Mouse (Mus musculus): ENCODE measurements at regions not wholly inside any gene's neighbourhood (a gene's known extent, or its start where the extent isn't known, plus 50 kb on each side); places are given as distances from the start of the nearest gene placed in this dataset.

DNA sequence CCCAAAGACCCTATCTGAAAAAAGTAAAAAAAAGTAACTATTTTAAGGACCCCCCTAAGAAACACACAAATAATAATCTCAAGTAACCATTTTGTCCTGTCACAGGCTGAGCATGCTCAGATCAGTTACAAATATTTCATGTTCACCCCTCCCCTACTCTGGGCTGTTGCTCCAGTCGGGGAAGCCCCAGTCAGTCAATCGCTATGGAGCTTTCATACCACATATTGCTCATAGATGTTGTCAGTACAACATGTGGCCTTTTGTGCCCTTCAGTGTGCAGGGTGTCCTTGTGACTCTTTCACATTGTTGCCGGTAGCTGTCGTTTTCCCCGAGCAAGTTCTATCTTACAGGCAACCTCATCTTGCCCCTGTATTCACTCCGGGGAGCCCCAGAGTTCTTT lies 52.9 kb upstream of the Tmem189 start:
- no peak for TF ChIP-seq CTCF (IDR thresholded peaks at IDR 0.05; ENCODE audit: borderline replicate concordance, extremely low read depth, insufficient read depth, insufficient read length)
- no peak for TF ChIP-seq POLR2A (IDR thresholded peaks at IDR 0.05; ENCODE audit: borderline replicate concordance, extremely low read depth, insufficient read depth, insufficient read length, poor library complexity, severe bottlenecking)
